Mouse (Mus musculus) megakaryocyte, embryonic 14.5 days (primary cell): ENCODE data around the gene Irx1.

ENCODE experiments used
- FLI1 ChIP-seq: IDR thresholded peaks from 2 replicates; pipeline ENCODE4 v1.6.1; 2012; ENCODE audit warnings: low read length, inconsistent platforms, mixed read lengths
- GATA1 ChIP-seq: IDR thresholded peaks from 3 replicates; pipeline ENCODE4 v1.6.1; 2012; ENCODE audit warnings: mixed read lengths, low read length, inconsistent platforms, borderline replicate concordance

- TF ChIP-seq GATA1 (no peak), FLI1 (no peak)
Measured at GRCm38 (mm10) chr13:71966631-71967030, 3.1 kb upstream of the Irx1 start.
